Comparison of ENCODE assay signal across 8 mouse cellular contexts in genomic region chr19:6497150-6497801, GRCm38 (mm10). TPM values are rescaled to one million over a fixed set of nuclear protein-coding genes. Genes with fewer than 3 reads are reported as not detected.
DNase-seq lines count a peak whose midpoint lies in the region; ATAC-seq lines count a peak whose summit lies in the region.

No protein-coding gene starts in this region.

- no peaks in the 10 kb centered on the region for H3K36me3 ChIP-seq in heart, embryonic 16.5 days (ENCODE audit: control insufficient read depth, insufficient read depth)

- H3K27ac ChIP-seq in heart, embryonic 16.5 days (ENCODE audit: low read length) = no peak overlapping the region

- intact Hi-C loops in left cerebral cortex, postnatal 14 days (cut with DNase I) = loop anchor here (5.0 to 10.0 kb wide), 2 partner anchors 35 to 438 kb away; partner anchors contain the start of gene Kcnk4

- peak; percentile 65 to 82 for DNase-seq in left cerebral cortex, adult 18-20 months (ENCODE audit: low spot score in 2 of 2)
- no peak for DNase-seq in left cerebral cortex, adult 11 months (ENCODE audit: low spot score)
- peak; percentile 89 to 95 for DNase-seq in cerebellum, postnatal 25 days
- DNase-seq in left cerebral cortex, postnatal 14 days (ENCODE audit: low spot score in 2 of 2) = peak; percentile 82 to 86
- DNase-seq in neural tube, embryonic 10.5 days (ENCODE audit: extremely low spot score, low spot score) = peak; percentile 70
- no peak for DNase-seq in thymus, postnatal 36 days
- no peak for DNase-seq in testis, postnatal 10 days (ENCODE audit: low spot score)

- H3K9ac ChIP-seq in heart, embryonic 16.5 days (ENCODE audit: low read length) = no peak overlapping the region

- 0% methylated on average over 27 of the region's 39 CpGs for WGBS in heart, embryonic 16.5 days

- no peaks in the 10 kb centered on the region for H3K9me3 ChIP-seq in heart, embryonic 16.5 days (replicated peaks; ENCODE audit: control insufficient read depth, low read length)

- peak overlapping the region; percentile 46 for H3K4me3 ChIP-seq in heart, embryonic 16.5 days (ENCODE audit: low read length)

- ATAC-seq in heart, embryonic 16.5 days (replicated peaks; ENCODE audit: extremely low read depth, insufficient read depth, low FRiP score) = no peak

- peaks cover 5% of the 10 kb centered on the region; the same call in 1 of the 2 replicates for H3K4me1 ChIP-seq in heart, embryonic 16.5 days (ENCODE audit: control insufficient read depth, insufficient read depth, low read length)

- H3K4me2 ChIP-seq in heart, embryonic 16.5 days (ENCODE audit: low read depth, low read length) = peak overlapping the region; percentile 66

- peaks cover 83% of the 10 kb centered on the region for H3K27me3 ChIP-seq in heart, embryonic 16.5 days (ENCODE audit: control insufficient read depth, insufficient read depth, low read length)

RNA-seq across cellular contexts. Expression of gene Slc22a12, which starts 45.6 kb away (rescaled TPM):
- total RNA-seq in left cerebral cortex, adult 18-20 months (2021) = not detected
- not detected in 2 replicates for polyA plus RNA-seq in heart, embryonic 16.5 days (2015; fragmentation: Nextera tagmentation; extraction: Ambion mirVana)
- total RNA-seq in left cerebral cortex, postnatal 14 days (2021) = under 1 TPM; 0.20 to 0.44 TPM

Comparison
In these comparisons a context has a peak if more than half of its experiments do, and no peak if none do; other contexts are left out.
1. DNase-seq: peak in left cerebral cortex, adult 18-20 months (2 of 2), cerebellum, postnatal 25 days (2 of 2), left cerebral cortex, postnatal 14 days (2 of 2) and neural tube, embryonic 10.5 days (single experiment); none in left cerebral cortex, adult 11 months (single experiment), thymus, postnatal 36 days (0 of 2) and testis, postnatal 10 days (single experiment).